Comparison of ENCODE assay signal across 8 mouse cellular contexts in the genomic region with DNA sequence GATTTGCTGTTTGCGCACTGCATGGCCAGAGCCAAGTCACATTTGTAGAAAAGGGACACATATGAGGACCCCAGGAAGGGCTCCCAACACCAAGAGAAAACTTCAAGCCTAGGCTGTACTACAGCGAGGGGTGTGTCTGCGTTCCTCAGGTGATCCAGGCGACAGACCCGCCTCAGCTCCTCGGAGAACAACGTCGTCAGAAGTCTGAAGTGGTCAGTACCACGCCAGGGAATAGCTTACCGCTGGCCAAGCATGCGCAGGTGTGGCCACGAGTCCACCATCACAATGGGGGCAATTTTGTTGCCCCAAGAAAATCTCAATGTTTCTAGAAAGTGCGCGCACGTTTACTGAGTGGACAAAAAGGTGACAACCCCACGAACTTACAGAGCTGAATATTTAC. TPM values are rescaled to one million over a fixed set of nuclear protein-coding genes. Genes with fewer than 3 reads are reported as not detected.
DNase-seq lines count a peak whose midpoint lies in the region; ATAC-seq and TF ChIP-seq lines count a peak whose summit lies in the region.

No protein-coding gene starts in this region.

- no peak for ATAC-seq in heart, postnatal 0 days (ENCODE audit: insufficient read depth, low read depth)
- ATAC-seq in liver, embryonic 11.5 days (replicated peaks; ENCODE audit: low FRiP score) = no peak
- ATAC-seq in neural tube, embryonic 13.5 days (ENCODE audit: low read depth) = no peak

- H3K4me2 ChIP-seq in heart, postnatal 0 days (ENCODE audit: low read depth, low read length) = peak overlapping the region; percentile 83
- H3K4me2 ChIP-seq in liver, embryonic 11.5 days = peak overlapping the region; percentile 91
- peak overlapping the region; percentile 99 for H3K4me2 ChIP-seq in neural tube, embryonic 13.5 days

- peaks cover 2% of the 10 kb centered on the region for H3K4me1 ChIP-seq in ES-Bruce4 (ENCODE audit: control insufficient read depth, insufficient read depth, low read length)
- peaks cover 50% of the 10 kb centered on the region for H3K4me1 ChIP-seq in heart, postnatal 0 days (ENCODE audit: control insufficient read depth, insufficient read depth)
- peaks cover 36% of the 10 kb centered on the region for H3K4me1 ChIP-seq in liver, embryonic 11.5 days (replicated peaks; ENCODE audit: control insufficient read depth, insufficient read depth, low read length)
- peaks cover 59% of the 10 kb centered on the region for H3K4me1 ChIP-seq in neural tube, embryonic 13.5 days (replicated peaks)

- no peak for TF ChIP-seq CTCF in ES-Bruce4 (IDR thresholded peaks at IDR 0.05; ENCODE audit: low read depth, low read length)
- TF ChIP-seq CTCF in heart, postnatal 0 days (IDR thresholded peaks at IDR 0.05; ENCODE audit: low read depth) = no peak

- peak; percentile 24 for DNase-seq in 3T3-L1 (ENCODE audit: low read depth, low spot score)
- no peak for DNase-seq in heart, postnatal 0 days (ENCODE audit: low spot score)
- DNase-seq in liver, embryonic 11.5 days (ENCODE audit: low spot score) = no peak
- no peak for DNase-seq in thymus, postnatal 36 days
- DNase-seq in spleen, adult 12 weeks (ENCODE audit: low spot score) = no peak
- DNase-seq in left cerebral cortex, postnatal 36 days (ENCODE audit: low spot score in 2 of 2) = no peak

- 8% methylated on average over 16 of the region's 16 CpGs for WGBS in heart, postnatal 0 days
- 14% methylated on average over 16 of the region's 16 CpGs for WGBS in liver, embryonic 11.5 days
- 8% methylated on average over 16 of the region's 16 CpGs for WGBS in neural tube, embryonic 13.5 days

- no peak for TF ChIP-seq POLR2A in ES-Bruce4 (IDR thresholded peaks at IDR 0.05; ENCODE audit: insufficient read depth, low read length)

- peaks cover 4% of the 10 kb centered on the region; the same call in 1 of the 2 replicates for H3K36me3 ChIP-seq in ES-Bruce4 (ENCODE audit: control insufficient read depth, insufficient read depth, low read length, poor library complexity, severe bottlenecking)
- H3K36me3 ChIP-seq in heart, postnatal 0 days (replicated peaks; ENCODE audit: control insufficient read depth, insufficient read depth, low read length) = peaks cover 19% of the 10 kb centered on the region
- H3K36me3 ChIP-seq in liver, embryonic 11.5 days (ENCODE audit: control insufficient read depth, insufficient read depth, low read length) = peaks cover 24% of the 10 kb centered on the region
- H3K36me3 ChIP-seq in neural tube, embryonic 13.5 days = peaks cover 35% of the 10 kb centered on the region

- H3K9ac ChIP-seq in ES-Bruce4 (ENCODE audit: low read depth, poor library complexity, severe bottlenecking) = peak overlapping the region; percentile 99
- H3K9ac ChIP-seq in heart, postnatal 0 days (replicated peaks; ENCODE audit: low read depth, low read length) = peak overlapping the region; percentile 96
- peak overlapping the region; percentile 97 for H3K9ac ChIP-seq in liver, embryonic 11.5 days (ENCODE audit: low read depth, low read length)
- H3K9ac ChIP-seq in neural tube, embryonic 13.5 days = peak overlapping the region; percentile 99

- no peaks in the 10 kb centered on the region for H3K9me3 ChIP-seq in ES-Bruce4 (replicated peaks; ENCODE audit: control insufficient read depth, insufficient read depth, low read length, poor library complexity, severe bottlenecking)
- H3K9me3 ChIP-seq in heart, postnatal 0 days (replicated peaks; ENCODE audit: control insufficient read depth, low read length) = no peaks in the 10 kb centered on the region
- H3K9me3 ChIP-seq in liver, embryonic 11.5 days (ENCODE audit: control insufficient read depth, low read length) = no peaks in the 10 kb centered on the region
- H3K9me3 ChIP-seq in neural tube, embryonic 13.5 days = no peaks in the 10 kb centered on the region

- intact Hi-C loops in left cerebral cortex, postnatal 36 days (cut with DNase I) = no loop called here

- H3K4me3 ChIP-seq in ES-Bruce4 (ENCODE audit: low read depth, low read length) = peak overlapping the region; percentile 52
- H3K4me3 ChIP-seq in heart, postnatal 0 days (ENCODE audit: low read depth, low read length) = peak overlapping the region; percentile 99
- H3K4me3 ChIP-seq in liver, embryonic 11.5 days (ENCODE audit: low read depth, low read length) = peak overlapping the region; percentile 94
- H3K4me3 ChIP-seq in neural tube, embryonic 13.5 days = peak overlapping the region; percentile 97

- no peak for TF ChIP-seq EP300 in ES-Bruce4 (IDR thresholded peaks at IDR 0.05; ENCODE audit: insufficient read depth, low read depth, low read length)
- no peak for TF ChIP-seq EP300 in heart, postnatal 0 days (IDR thresholded peaks at IDR 0.05; ENCODE audit: low read depth)

- no peaks in the 10 kb centered on the region for H3K27me3 ChIP-seq in ES-Bruce4 (ENCODE audit: control insufficient read depth, insufficient read depth, low read length, poor library complexity, severe bottlenecking)
- no peaks in the 10 kb centered on the region for H3K27me3 ChIP-seq in heart, postnatal 0 days (ENCODE audit: control insufficient read depth, insufficient read depth, low read length)
- no peaks in the 10 kb centered on the region for H3K27me3 ChIP-seq in liver, embryonic 11.5 days (replicated peaks; ENCODE audit: control insufficient read depth, insufficient read depth, low read length)
- no peaks in the 10 kb centered on the region for H3K27me3 ChIP-seq in neural tube, embryonic 13.5 days

- H3K27ac ChIP-seq in ES-Bruce4 (ENCODE audit: insufficient read depth, low read length) = no peak overlapping the region
- H3K27ac ChIP-seq in heart, postnatal 0 days (ENCODE audit: low read depth) = peak overlapping the region; percentile 100
- peak overlapping the region; percentile 99; the same call in 1 of the 2 replicates for H3K27ac ChIP-seq in liver, embryonic 11.5 days (ENCODE audit: low read depth, low read length)
- H3K27ac ChIP-seq in neural tube, embryonic 13.5 days (replicated peaks) = peak overlapping the region; percentile 100

RNA-seq across cellular contexts. Expression of a gene that starts 1.1 kb away (rescaled TPM):
- 153 and 160 TPM in 2 replicates for polyA plus RNA-seq in ES-Bruce4 (2011; ENCODE audit: insufficient read depth, insufficient read length, low read depth, missing spikeins)
- 335 and 364 TPM in 2 replicates for total RNA-seq in heart, postnatal 0 days (2014; rRNA removed; ENCODE audit: low replicate concordance)
- polyA plus RNA-seq in heart, postnatal 0 days (2015; fragmentation: Nextera tagmentation; extraction: Ambion mirVana) = 246 and 248 TPM in 2 replicates
- polyA plus RNA-seq in liver, embryonic 11.5 days (2014; fragmentation: Nextera tagmentation; extraction: Ambion mirVana) = 162 and 164 TPM in 2 replicates
- 471 and 515 TPM in 2 replicates for polyA plus RNA-seq in neural tube, embryonic 13.5 days (2015; fragmentation: Nextera tagmentation; extraction: Ambion mirVana)
- 100 to 1,000 TPM; 284 to 285 TPM for total RNA-seq in left cerebral cortex, postnatal 36 days (2021)

RNA-seq across cellular contexts. Expression of a gene that starts 11.5 kb away (rescaled TPM):
- polyA plus RNA-seq in ES-Bruce4 (2011; ENCODE audit: insufficient read depth, insufficient read length, low read depth, missing spikeins) = 22.3 and 30.3 TPM in 2 replicates
- 43.6 and 45.9 TPM in 2 replicates for total RNA-seq in heart, postnatal 0 days (2014; rRNA removed; ENCODE audit: low replicate concordance)
- polyA plus RNA-seq in heart, postnatal 0 days (2015; fragmentation: Nextera tagmentation; extraction: Ambion mirVana) = 24.5 and 27.2 TPM in 2 replicates
- 30.9 and 32.5 TPM in 2 replicates for polyA plus RNA-seq in liver, embryonic 11.5 days (2014; fragmentation: Nextera tagmentation; extraction: Ambion mirVana)
- polyA plus RNA-seq in neural tube, embryonic 13.5 days (2015; fragmentation: Nextera tagmentation; extraction: Ambion mirVana) = 30.2 and 31.6 TPM in 2 replicates
- 10 to 100 TPM; 26.8 TPM for total RNA-seq in left cerebral cortex, postnatal 36 days (2021)

RNA-seq across cellular contexts. Expression of a gene that starts 19.6 kb away (rescaled TPM):
- polyA plus RNA-seq in ES-Bruce4 (2011; ENCODE audit: insufficient read depth, insufficient read length, low read depth, missing spikeins) = 33.9 and 46.7 TPM in 2 replicates
- total RNA-seq in heart, postnatal 0 days (2014; rRNA removed; ENCODE audit: low replicate concordance) = 43.5 and 101 TPM in 2 replicates
- 51.7 and 57.5 TPM in 2 replicates for polyA plus RNA-seq in heart, postnatal 0 days (2015; fragmentation: Nextera tagmentation; extraction: Ambion mirVana)
- polyA plus RNA-seq in liver, embryonic 11.5 days (2014; fragmentation: Nextera tagmentation; extraction: Ambion mirVana) = 50.5 and 53.3 TPM in 2 replicates
- polyA plus RNA-seq in neural tube, embryonic 13.5 days (2015; fragmentation: Nextera tagmentation; extraction: Ambion mirVana) = 94.0 and 101 TPM in 2 replicates
- total RNA-seq in left cerebral cortex, postnatal 36 days (2021) = 10 to 100 TPM; 71.9 to 75.6 TPM

RNA-seq across cellular contexts. Expression of a gene that starts 19.7 kb away (rescaled TPM):
- polyA plus RNA-seq in ES-Bruce4 (2011; ENCODE audit: insufficient read depth, insufficient read length, low read depth, missing spikeins) = 38.1 and 38.3 TPM in 2 replicates
- 81.8 and 137 TPM in 2 replicates for total RNA-seq in heart, postnatal 0 days (2014; rRNA removed; ENCODE audit: low replicate concordance)
- polyA plus RNA-seq in heart, postnatal 0 days (2015; fragmentation: Nextera tagmentation; extraction: Ambion mirVana) = 91.3 and 91.8 TPM in 2 replicates
- polyA plus RNA-seq in liver, embryonic 11.5 days (2014; fragmentation: Nextera tagmentation; extraction: Ambion mirVana) = 46.5 and 53.9 TPM in 2 replicates
- 89.7 and 99.0 TPM in 2 replicates for polyA plus RNA-seq in neural tube, embryonic 13.5 days (2015; fragmentation: Nextera tagmentation; extraction: Ambion mirVana)
- total RNA-seq in left cerebral cortex, postnatal 36 days (2021) = 10 to 100 TPM; 67.7 to 73.6 TPM

RNA-seq across cellular contexts. Expression of a gene that starts 24.0 kb away (rescaled TPM):
- polyA plus RNA-seq in ES-Bruce4 (2011; ENCODE audit: insufficient read depth, insufficient read length, low read depth, missing spikeins) = 54.0 and 65.6 TPM in 2 replicates
- 112 and 136 TPM in 2 replicates for total RNA-seq in heart, postnatal 0 days (2014; rRNA removed; ENCODE audit: low replicate concordance)
- 69.0 and 73.3 TPM in 2 replicates for polyA plus RNA-seq in heart, postnatal 0 days (2015; fragmentation: Nextera tagmentation; extraction: Ambion mirVana)
- polyA plus RNA-seq in liver, embryonic 11.5 days (2014; fragmentation: Nextera tagmentation; extraction: Ambion mirVana) = 66.8 and 72.5 TPM in 2 replicates
- polyA plus RNA-seq in neural tube, embryonic 13.5 days (2015; fragmentation: Nextera tagmentation; extraction: Ambion mirVana) = 134 and 138 TPM in 2 replicates
- 10 to 100 TPM; 91.7 to 98.1 TPM for total RNA-seq in left cerebral cortex, postnatal 36 days (2021)
